Mouse (Mus musculus) liver, embryonic 11.5 days (tissue): ENCODE measurements around the gene Gm9639. TPM values are rescaled to one million over a fixed set of nuclear protein-coding genes. Genes with fewer than 3 reads are reported as not detected.
"Not testable (repeated sequence)": the region's sequence is repeated elsewhere in the genome, so short reads cannot be mapped to it uniquely, and the experiment has no call there.

ENCODE experiments used
- ATAC-seq: fragments of 200-750 bp; cut with Nextera tagmentation; replicated peaks from 2 replicates; pipeline ENCODE4 v1.8.0; 2017; ENCODE audit warnings: moderate number of reproducible peaks, mild to moderate bottlenecking, moderate TSS enrichment, moderate library complexity; ENCODE audit not compliant: low FRiP score
- DNase-seq: peaks from one replicate; pipeline ENCODE4 v3.0.0-alpha.2; 2017; ENCODE audit warnings: low spot score
- H3K27ac ChIP-seq: fragments of 300-500 bp; sonication (generic); 2 replicates; pipeline ENCODE4 v1.5.1; 2014; ENCODE audit warnings: mild to moderate bottlenecking, low read depth, low read length, control low read depth
- H3K27me3 ChIP-seq: fragments of 300-500 bp; sonication (generic); replicated peaks from 2 replicates; pipeline ENCODE4 v1.6.1; 2014; ENCODE audit warnings: low read length, mixed read lengths; ENCODE audit not compliant: control insufficient read depth, insufficient read depth
- H3K36me3 ChIP-seq: fragments of 300-500 bp; sonication (generic); 2 replicates; pipeline ENCODE4 v1.6.1; 2014; ENCODE audit warnings: mild to moderate bottlenecking, low read length, moderate library complexity, mixed read lengths; ENCODE audit not compliant: control insufficient read depth, insufficient read depth
- H3K4me1 ChIP-seq: fragments of 300-500 bp; sonication (generic); replicated peaks from 2 replicates; pipeline ENCODE4 v1.6.1; 2014; ENCODE audit warnings: low read length, mixed read lengths; ENCODE audit not compliant: control insufficient read depth, insufficient read depth
- H3K4me2 ChIP-seq: fragments of 300-500 bp; sonication (generic); 2 replicates; pipeline ENCODE4 v1.6.1; 2014; ENCODE audit warnings: mild to moderate bottlenecking, control low read depth, moderate library complexity
- H3K4me3 ChIP-seq: fragments of 300-500 bp; sonication (generic); 2 replicates; pipeline ENCODE4 v1.5.1; 2014; ENCODE audit warnings: low read depth, low read length, control low read depth
- H3K9ac ChIP-seq: fragments of 300-500 bp; sonication (generic); 2 replicates; pipeline ENCODE4 v1.6.1; 2014; ENCODE audit warnings: low read depth, low read length, control low read depth
- H3K9me3 ChIP-seq: fragments of 300-500 bp; sonication (generic); 2 replicates; pipeline ENCODE4 v1.6.1; 2016; ENCODE audit warnings: low read length, inconsistent platforms, mixed read lengths; ENCODE audit not compliant: control insufficient read depth
- WGBS: fragments of 180-500 bp; shearing (Covaris S2); extraction: QIAGEN DNeasy Blood & Tissue Kit; methylation state at CpG from one replicate; pipeline ENCODE4 v1.1.7; 2014; 5-methylcytosine and 5-hydroxymethylcytosine counted together
- polyA plus RNA-seq: library from polyadenylated mRNA; unstranded; fragments of >200 nt; fragmentation: Nextera tagmentation; extraction: Ambion mirVana; gene quantifications from 2 replicates; pipeline ENCODE4 v1.2.1, GENCODE M21; 2014

Gm9639 gene
- polyA plus RNA-seq, 1 experiment from 2014 or later, result not detected

- H3K27ac ChIP-seq, H3K36me3 ChIP-seq, H3K4me3 ChIP-seq, H3K4me1 ChIP-seq, H3K9me3 ChIP-seq, DNase-seq, H3K9ac ChIP-seq, ATAC-seq, H3K27me3 ChIP-seq, H3K4me2 ChIP-seq: not testable (repeated sequence)
- 78% methylated on average over 1 of the region's 3 CpGs for WGBS
Observed at GRCm38 (mm10) chr10:77772142-77772541, 22.7 kb downstream of the Gm9639 start.

GRCm38 (mm10) chr10:77771225-77771624 lies 23.7 kb downstream of the Gm9639 start, which contains the start of gene Gm3238:
TSS of gene Gm3238 (minus strand) at chr10:77771325.
- DNase-seq, H3K27me3 ChIP-seq, H3K9me3 ChIP-seq, H3K27ac ChIP-seq, H3K4me1 ChIP-seq, H3K9ac ChIP-seq, H3K4me3 ChIP-seq, H3K4me2 ChIP-seq, ATAC-seq, H3K36me3 ChIP-seq: not testable (repeated sequence)
- 20% methylated on average over 1 of the region's 1 CpGs for WGBS

- Histone ChIP-seq H3K36me3 (no peaks in the 10 kb centered on the region), H3K4me3 (no peak overlapping the region), H3K9ac (no peak overlapping the region), H3K27ac (no peak overlapping the region), H3K9me3 (no peaks in the 10 kb centered on the region), H3K27me3 (no peaks in the 10 kb centered on the region), H3K4me1 (no peaks in the 10 kb centered on the region), H3K4me2 (no peak overlapping the region)
- DNase-seq, result no peak
- ATAC-seq, result no peak
- 62% methylated on average over 1 of the region's 1 CpGs for WGBS
Observed at GRCm38 (mm10) chr10:77769727-77770126, 25.1 kb downstream of the Gm9639 start.

DNA sequence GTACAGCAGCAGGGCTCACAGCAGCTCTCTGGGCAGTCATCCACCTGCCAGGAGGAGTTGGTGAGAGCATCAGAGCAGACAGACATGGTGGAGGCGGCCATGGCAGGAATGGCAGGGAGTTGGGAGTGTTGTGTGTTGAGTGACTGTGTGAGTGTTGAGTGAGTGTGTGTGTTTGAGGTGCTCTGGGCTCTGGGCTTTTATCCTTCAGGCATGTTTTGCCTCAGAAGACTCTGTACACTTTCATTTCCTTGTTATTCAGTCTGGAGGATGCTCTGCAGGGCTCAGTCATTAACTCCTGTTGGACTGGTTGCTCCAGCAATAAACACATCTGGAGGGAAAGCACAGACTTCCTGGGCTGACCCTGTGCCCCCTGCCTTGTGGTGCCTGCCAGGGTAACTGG lies 35.3 kb downstream of the Gm9639 start, which contains the start of gene Gm3233:
TSS of gene Gm3233 (minus strand) at position 101 of the 400 bp plus-strand sequence.
- not testable (repeated sequence) for DNase-seq, H3K4me2 ChIP-seq, H3K27me3 ChIP-seq, H3K4me1 ChIP-seq, H3K27ac ChIP-seq, ATAC-seq, H3K4me3 ChIP-seq, H3K36me3 ChIP-seq, H3K9ac ChIP-seq, H3K9me3 ChIP-seq
- no CpG with 5 or more reads among the region's 1 CpGs for WGBS

DNA sequence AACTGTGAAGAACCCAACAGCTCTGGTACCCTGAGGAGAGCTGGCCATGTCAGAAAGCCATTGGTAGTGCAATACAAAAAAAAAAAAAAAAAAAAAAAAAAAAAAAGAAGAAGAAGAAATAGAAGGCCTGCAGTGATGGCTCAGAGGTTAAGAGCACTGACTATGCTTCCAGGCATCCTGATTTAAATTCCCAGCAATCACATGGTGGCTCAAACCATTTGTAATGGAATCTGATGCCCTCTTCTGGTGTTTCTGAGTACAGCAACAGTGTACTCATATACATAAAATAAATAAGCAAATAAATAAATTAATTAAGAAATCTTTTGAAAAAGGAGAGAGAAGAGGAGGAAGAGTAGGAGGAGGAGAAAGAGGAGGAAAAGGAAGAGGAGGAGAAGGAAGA lies 41.4 kb downstream of the Gm9639 start:
- DNase-seq (no peak), ATAC-seq (no peak)
- Histone ChIP-seq H3K27ac (no peak overlapping the region), H3K4me1 (no peaks in the 10 kb centered on the region), H3K4me2 (no peak overlapping the region), H3K4me3 (no peak overlapping the region), H3K27me3 (no peaks in the 10 kb centered on the region), H3K9me3 (no peaks in the 10 kb centered on the region), H3K9ac (no peak overlapping the region), H3K36me3 (no peaks in the 10 kb centered on the region)

DNA sequence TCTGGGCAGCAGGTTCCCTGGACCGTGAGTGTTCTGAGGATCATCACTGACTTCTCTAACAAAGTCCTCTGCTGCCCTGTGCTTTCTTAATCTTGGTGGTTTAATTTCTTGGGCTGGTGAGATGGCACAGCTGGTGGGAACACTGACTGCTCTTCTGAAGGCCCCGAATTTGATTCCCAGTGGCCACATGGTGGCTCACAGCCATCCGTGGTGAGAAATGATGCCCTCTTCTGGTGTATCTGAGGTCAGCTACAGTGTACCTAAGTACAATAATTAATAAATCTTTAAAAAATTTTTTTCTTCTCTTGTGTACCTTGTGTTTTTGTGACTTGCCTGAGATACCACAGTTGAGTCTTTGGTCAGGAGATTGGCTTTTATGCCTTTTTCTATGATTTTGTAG lies 42.6 kb downstream of the Gm9639 start:
- H3K4me1 ChIP-seq, H3K9me3 ChIP-seq, H3K27me3 ChIP-seq, H3K4me3 ChIP-seq, H3K27ac ChIP-seq, ATAC-seq, H3K36me3 ChIP-seq, H3K4me2 ChIP-seq, H3K9ac ChIP-seq, DNase-seq: not testable (repeated sequence)
- 53% methylated on average over 3 of the region's 3 CpGs for WGBS

DNA sequence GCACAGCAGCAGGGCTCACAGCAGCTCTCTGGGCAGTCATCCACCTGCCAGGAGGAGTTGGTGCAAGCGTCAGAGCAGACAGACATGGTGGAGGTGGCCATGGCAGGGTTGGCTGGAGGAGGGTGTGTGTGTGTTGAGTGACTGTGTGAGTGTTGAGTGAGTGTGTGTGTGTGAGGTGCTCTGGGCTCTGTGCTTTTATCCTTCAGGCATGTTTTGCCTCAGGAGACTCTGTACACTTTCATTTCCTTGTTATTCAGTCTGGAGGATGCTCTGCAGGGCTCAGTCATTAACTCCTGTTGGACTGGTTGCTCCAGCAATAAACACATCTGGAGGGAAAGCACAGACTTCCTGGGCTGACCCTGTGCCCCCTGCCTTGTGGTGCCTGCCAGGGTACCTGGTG lies 43.6 kb downstream of the Gm9639 start, which contains the start of gene Gm9736:
TSS of gene Gm9736 (minus strand) at position 101 of the 400 bp plus-strand sequence.
- not testable (repeated sequence) for H3K9ac ChIP-seq, H3K4me3 ChIP-seq, H3K27ac ChIP-seq, H3K4me1 ChIP-seq, DNase-seq, ATAC-seq, H3K4me2 ChIP-seq, H3K36me3 ChIP-seq, H3K27me3 ChIP-seq, H3K9me3 ChIP-seq
- 50% methylated on average over 1 of the region's 1 CpGs for WGBS

DNA sequence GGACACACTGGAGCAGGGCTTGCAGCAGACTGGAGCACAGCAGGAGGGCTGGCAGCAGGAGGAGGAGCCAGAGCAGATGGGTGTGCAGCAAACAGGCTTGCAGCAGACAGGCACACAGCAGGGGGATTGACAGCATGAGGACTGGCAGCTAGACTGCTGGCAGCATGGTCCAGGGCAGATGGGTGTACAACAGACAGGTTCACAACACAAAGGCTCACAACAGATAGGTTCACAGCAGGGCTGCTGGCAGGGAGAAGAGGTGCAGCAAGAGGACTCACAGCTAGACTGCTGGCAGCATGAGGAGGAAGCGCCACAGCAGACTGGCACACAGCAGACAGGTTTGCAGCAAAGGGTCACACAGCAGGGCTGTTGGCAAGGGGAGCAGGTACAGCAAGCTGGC lies 44.2 kb downstream of the Gm9639 start:
- 75% methylated on average over 1 of the region's 1 CpGs for WGBS
- not testable (repeated sequence) for DNase-seq, H3K4me1 ChIP-seq, H3K36me3 ChIP-seq, H3K4me2 ChIP-seq, H3K27me3 ChIP-seq, H3K27ac ChIP-seq, H3K9ac ChIP-seq, H3K9me3 ChIP-seq, ATAC-seq, H3K4me3 ChIP-seq
